Mouse (Mus musculus): ENCODE data around the gene Cryaa. TPM values are rescaled to one million over a fixed set of nuclear protein-coding genes. Genes with fewer than 3 reads are reported as not detected.
A peak's percentile ranks its signal among the peaks of the same experiment; 100 is the strongest.
"Not testable (repeated sequence)": the region's sequence is repeated elsewhere in the genome, so short reads cannot be mapped to it uniquely, and the experiment has no call there.

Gene Cryaa
- total RNA-seq, 2 experiments from 2014 or later = not detected

GRCm38 (mm10) chr17:31658468-31659185, 19.0 kb upstream of the Cryaa start, which contains the start of gene U2af1:
U2af1 (minus strand) TSS chr17:31658892.
- intact Hi-C loops (cut with DNase I) = loop anchor here (2.0 to 5.0 kb wide), 3 partner anchors 20 to 146 kb away; no protein-coding TSS in a partner anchor
- DNase-seq = peak; percentile 98 to 99

- intact Hi-C loops (cut with DNase I) = loop anchor here (5.0 kb wide), 1 partner anchor 283 kb away; no protein-coding TSS in a partner anchor
- no peak for DNase-seq
Measured at GRCm38 (mm10) chr17:31660661-31661250, 16.9 kb upstream of the Cryaa start.

- intact Hi-C loops (cut with DNase I) = loop anchor here (5.0 kb wide), 1 partner anchor 286 kb away; no protein-coding TSS in a partner anchor
- DNase-seq = no peak
Measured at GRCm38 (mm10) chr17:31662855-31663254, 14.8 kb upstream of the Cryaa start.

- peak; percentile 73 to 77 for DNase-seq
- intact Hi-C loops (cut with DNase I) = loop anchor here (2.0 to 5.0 kb wide), 2 partner anchors 287 to 334 kb away; no protein-coding TSS in a partner anchor
Measured at GRCm38 (mm10) chr17:31664760-31665159, 12.8 kb upstream of the Cryaa start.

- DNase-seq = no peak
- intact Hi-C loops (cut with DNase I) = no loop called here
Measured at GRCm38 (mm10) chr17:31668306-31668705, 9.3 kb upstream of the Cryaa start.

GRCm38 (mm10) chr17:31670163-31670562, 7.4 kb upstream of the Cryaa start:
- intact Hi-C loops (cut with DNase I) = no loop called here
- no peak for DNase-seq

GRCm38 (mm10) chr17:31671698-31672097, 5.9 kb upstream of the Cryaa start:
- DNase-seq = no peak
- intact Hi-C loops (cut with DNase I) = no loop called here

- intact Hi-C loops (cut with DNase I) = no loop called here
- DNase-seq = no peak
Measured at GRCm38 (mm10) chr17:31672279-31672678, 5.3 kb upstream of the Cryaa start.

- no peak for DNase-seq
- intact Hi-C loops (cut with DNase I) = no loop called here
Measured at GRCm38 (mm10) chr17:31674426-31674825, 3.2 kb upstream of the Cryaa start.

- intact Hi-C loops (cut with DNase I) = loop anchor here (10.0 kb wide), 1 partner anchor 534 kb away; no protein-coding TSS in a partner anchor
Measured at GRCm38 (mm10) chr17:31680450-31680849, 2.8 kb downstream of the Cryaa start.

GRCm38 (mm10) chr17:31685514-31686224, 8.1 kb downstream of the Cryaa start:
- intact Hi-C loops (cut with DNase I) = loop anchor here (1.0 to 10.0 kb wide), 4 partner anchors 173 to 529 kb away; no protein-coding TSS in a partner anchor

More at GRCm38 (mm10) chr17:31680450-31680849, 2.8 kb downstream of the Cryaa start:
- no peak for DNase-seq

GRCm38 (mm10) chr17:31686225-31686564, 8.6 kb downstream of the Cryaa start:
- intact Hi-C loops (cut with DNase I) = loop anchor here (2.0 to 10.0 kb wide), 2 partner anchors 173 to 529 kb away; no protein-coding TSS in a partner anchor

More at GRCm38 (mm10) chr17:31685514-31686224, 8.1 kb downstream of the Cryaa start:
- DNase-seq = peak; percentile 83 to 88

GRCm38 (mm10) chr17:31688112-31688511, 10.5 kb downstream of the Cryaa start:
- intact Hi-C loops (cut with DNase I) = loop anchor here (10.0 kb wide), 1 partner anchor 527 kb away; no protein-coding TSS in a partner anchor
- DNase-seq = peak; percentile 16 to 34

More at GRCm38 (mm10) chr17:31686225-31686564, 8.6 kb downstream of the Cryaa start:
- peak in 1 of 2 experiments; percentile 15 for DNase-seq

- DNase-seq = no peak
- intact Hi-C loops (cut with DNase I) = loop anchor here (5.0 to 10.0 kb wide), 2 partner anchors 248 to 525 kb away; no protein-coding TSS in a partner anchor
Measured at GRCm38 (mm10) chr17:31689606-31690005, 12.0 kb downstream of the Cryaa start.

- intact Hi-C loops (cut with DNase I) = loop anchor here (5.0 kb wide), 1 partner anchor 244 kb away; no protein-coding TSS in a partner anchor
- no peak for DNase-seq
Measured at GRCm38 (mm10) chr17:31692918-31693317, 15.3 kb downstream of the Cryaa start.

- peak; percentile 81 to 87 for DNase-seq
- intact Hi-C loops (cut with DNase I) = loop anchor here (5.0 kb wide), 1 partner anchor 244 kb away; no protein-coding TSS in a partner anchor
Measured at GRCm38 (mm10) chr17:31693330-31694022, 15.9 kb downstream of the Cryaa start.

- no peak for DNase-seq
- intact Hi-C loops (cut with DNase I) = loop anchor here (5.0 kb wide), 1 partner anchor 243 kb away; no protein-coding TSS in a partner anchor
Measured at GRCm38 (mm10) chr17:31694023-31694376, 16.4 kb downstream of the Cryaa start.

- intact Hi-C loops (cut with DNase I) = loop anchor here (5.0 kb wide), 1 partner anchor 242 kb away; no protein-coding TSS in a partner anchor
- DNase-seq = no peak
Measured at GRCm38 (mm10) chr17:31694949-31695348, 17.3 kb downstream of the Cryaa start.

GRCm38 (mm10) chr17:31695356-31695755, 17.7 kb downstream of the Cryaa start:
- intact Hi-C loops (cut with DNase I); DNase-seq: not testable (repeated sequence)

GRCm38 (mm10) chr17:31698347-31698746, 20.7 kb downstream of the Cryaa start:
- no peak for DNase-seq
- intact Hi-C loops (cut with DNase I) = no loop called here

Measured in heart, postnatal 36 days (tissue).